Mouse (Mus musculus): ENCODE measurements at regions not wholly inside any gene's neighbourhood (a gene's known extent, or its start where the extent isn't known, plus 50 kb on each side); places are given as distances from the start of the nearest gene placed in this dataset.

DNA sequence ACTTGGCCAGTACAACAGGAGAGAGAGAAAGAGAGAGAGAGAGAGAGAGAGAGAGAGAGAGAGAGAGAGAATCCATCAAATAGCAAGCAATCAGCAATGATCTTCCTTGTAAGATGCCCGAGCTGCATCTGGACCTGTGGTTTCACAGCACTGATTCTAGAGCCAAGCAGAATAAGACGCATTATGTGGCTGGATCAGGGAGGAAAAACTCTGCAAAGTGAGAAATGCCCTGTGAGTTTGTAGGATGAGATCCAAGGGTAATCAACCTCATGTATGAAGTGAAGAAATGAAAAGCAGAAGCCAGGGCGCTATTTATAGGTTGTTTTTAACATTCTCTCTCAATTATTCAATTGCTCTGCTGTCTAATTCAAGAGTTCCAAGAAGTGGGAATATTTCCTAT lies 339.3 kb upstream of the Maf start:
- no peak overlapping the region for H3K4me3 ChIP-seq (ENCODE audit: low read depth, low read length)

DNA sequence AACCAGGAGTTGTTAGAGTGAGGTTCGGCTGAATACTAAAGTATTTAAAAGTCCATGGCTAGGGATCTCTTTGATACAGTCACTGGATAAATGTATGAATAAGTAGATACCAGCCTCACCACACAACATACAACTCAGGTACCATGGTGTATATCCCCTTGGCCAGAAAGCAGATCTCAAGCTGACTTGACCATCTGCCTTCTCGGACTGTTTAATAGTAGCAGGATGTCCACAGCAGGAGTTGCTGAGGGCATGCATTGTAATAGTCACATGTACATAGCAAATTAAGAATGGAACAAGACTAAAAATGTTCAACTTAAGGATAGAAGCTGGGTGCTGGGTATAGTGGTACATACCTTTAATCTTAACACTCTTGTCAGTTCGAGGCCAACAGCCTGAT lies 337.9 kb upstream of the Maf start:
- H3K4me2 ChIP-seq (ENCODE audit: low read depth, low read length): no peak overlapping the region
- no peaks in the 10 kb centered on the region for H3K9me3 ChIP-seq (replicated peaks; ENCODE audit: control insufficient read depth, low read length)
- H3K9ac ChIP-seq (replicated peaks; ENCODE audit: low read length): no peak overlapping the region
- no peaks in the 10 kb centered on the region for H3K27me3 ChIP-seq (ENCODE audit: control insufficient read depth, insufficient read depth, low read length)
- no peaks in the 10 kb centered on the region for H3K36me3 ChIP-seq (replicated peaks; ENCODE audit: control insufficient read depth, insufficient read depth, low read depth, low read length)
- no peak overlapping the region for H3K27ac ChIP-seq (replicated peaks; ENCODE audit: low read depth, low read length)
- no peaks in the 10 kb centered on the region for H3K4me1 ChIP-seq (ENCODE audit: control insufficient read depth, insufficient read depth, low read length)
- no peak overlapping the region for H3K4me3 ChIP-seq (ENCODE audit: low read depth, low read length)
- ATAC-seq (replicated peaks; ENCODE audit: insufficient number of reproducible peaks, low FRiP score, low TSS enrichment, low read depth) (no peak), DNase-seq (ENCODE audit: low spot score) (no peak)
- WGBS: 87% methylated on average over 3 of the region's 3 CpGs

More for the DNA sequence above, 339.3 kb upstream of the Maf start:
- Histone ChIP-seq H3K9ac (replicated peaks; ENCODE audit: low read length) (no peak overlapping the region), H3K27ac (replicated peaks; ENCODE audit: low read depth, low read length) (no peak overlapping the region), H3K36me3 (replicated peaks; ENCODE audit: control insufficient read depth, insufficient read depth, low read depth, low read length) (no peaks in the 10 kb centered on the region), H3K27me3 (ENCODE audit: control insufficient read depth, insufficient read depth, low read length) (no peaks in the 10 kb centered on the region), H3K4me2 (ENCODE audit: low read depth, low read length) (no peak overlapping the region), H3K9me3 (replicated peaks; ENCODE audit: control insufficient read depth, low read length) (no peaks in the 10 kb centered on the region), H3K4me1 (ENCODE audit: control insufficient read depth, insufficient read depth, low read length) (no peaks in the 10 kb centered on the region)
- DNase-seq (ENCODE audit: low spot score): no peak
- 78% methylated on average over 3 of the region's 3 CpGs for whole genome bisulfite sequencing
- no peak for ATAC-seq (replicated peaks; ENCODE audit: insufficient number of reproducible peaks, low FRiP score, low TSS enrichment, low read depth)

DNA sequence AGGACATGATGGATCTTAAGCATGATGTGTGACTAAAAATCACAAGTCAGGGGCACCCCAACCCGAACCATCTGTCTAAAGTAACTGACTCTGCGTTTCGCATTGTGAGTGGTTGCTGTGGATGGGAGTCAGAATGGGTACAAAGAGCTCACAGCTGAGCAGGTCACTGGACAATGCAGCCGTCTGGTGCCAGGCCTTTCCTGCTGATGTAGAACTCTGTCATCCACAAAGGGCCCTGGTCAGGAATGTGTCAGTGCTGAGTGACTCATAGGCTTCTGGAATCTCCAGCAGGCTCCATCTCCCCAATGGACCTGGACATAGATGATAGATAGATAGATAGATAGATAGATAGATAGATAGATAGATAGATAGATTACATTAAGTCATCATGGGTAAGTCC lies 335.8 kb upstream of the Maf start:
- Histone ChIP-seq H3K4me2 (ENCODE audit: low read depth, low read length) (no peak overlapping the region), H3K4me1 (ENCODE audit: control insufficient read depth, insufficient read depth, low read length) (no peaks in the 10 kb centered on the region), H3K36me3 (replicated peaks; ENCODE audit: control insufficient read depth, insufficient read depth, low read depth, low read length) (no peaks in the 10 kb centered on the region), H3K27ac (replicated peaks; ENCODE audit: low read depth, low read length) (no peak overlapping the region), H3K27me3 (ENCODE audit: control insufficient read depth, insufficient read depth, low read length) (no peaks in the 10 kb centered on the region), H3K9me3 (replicated peaks; ENCODE audit: control insufficient read depth, low read length) (no peaks in the 10 kb centered on the region), H3K9ac (replicated peaks; ENCODE audit: low read length) (no peak overlapping the region), H3K4me3 (ENCODE audit: low read depth, low read length) (no peak overlapping the region)
- ATAC-seq (replicated peaks; ENCODE audit: insufficient number of reproducible peaks, low FRiP score, low TSS enrichment, low read depth) (no peak), DNase-seq (ENCODE audit: low spot score) (no peak)
- WGBS: 91% methylated on average over 4 of the region's 4 CpGs

GRCm38 (mm10) chr8:116030966-116031365 lies 323.4 kb upstream of the Maf start:
- no peaks in the 10 kb centered on the region for H3K4me1 ChIP-seq (ENCODE audit: control insufficient read depth, insufficient read depth, low read length)
- no peak overlapping the region for H3K4me2 ChIP-seq (ENCODE audit: low read depth, low read length)
- DNase-seq (ENCODE audit: low spot score) (no peak), ATAC-seq (replicated peaks; ENCODE audit: insufficient number of reproducible peaks, low FRiP score, low TSS enrichment, low read depth) (no peak)
- no peak overlapping the region for H3K4me3 ChIP-seq (ENCODE audit: low read depth, low read length)
- no peaks in the 10 kb centered on the region for H3K9me3 ChIP-seq (replicated peaks; ENCODE audit: control insufficient read depth, low read length)
- no peaks in the 10 kb centered on the region for H3K36me3 ChIP-seq (replicated peaks; ENCODE audit: control insufficient read depth, insufficient read depth, low read depth, low read length)
- WGBS: 89% methylated on average over 10 of the region's 10 CpGs
- H3K9ac ChIP-seq (replicated peaks; ENCODE audit: low read length): no peak overlapping the region
- H3K27me3 ChIP-seq (ENCODE audit: control insufficient read depth, insufficient read depth, low read length): no peaks in the 10 kb centered on the region
- H3K27ac ChIP-seq (replicated peaks; ENCODE audit: low read depth, low read length): no peak overlapping the region

- 87% methylated on average over 2 of the region's 2 CpGs for WGBS
- Histone ChIP-seq H3K27ac (replicated peaks; ENCODE audit: low read depth, low read length) (no peak overlapping the region), H3K4me1 (ENCODE audit: control insufficient read depth, insufficient read depth, low read length) (no peaks in the 10 kb centered on the region), H3K27me3 (ENCODE audit: control insufficient read depth, insufficient read depth, low read length) (no peaks in the 10 kb centered on the region), H3K9me3 (replicated peaks; ENCODE audit: control insufficient read depth, low read length) (no peaks in the 10 kb centered on the region), H3K36me3 (replicated peaks; ENCODE audit: control insufficient read depth, insufficient read depth, low read depth, low read length) (no peaks in the 10 kb centered on the region), H3K9ac (replicated peaks; ENCODE audit: low read length) (no peak overlapping the region), H3K4me2 (ENCODE audit: low read depth, low read length) (no peak overlapping the region), H3K4me3 (ENCODE audit: low read depth, low read length) (no peak overlapping the region)
- ATAC-seq (replicated peaks; ENCODE audit: insufficient number of reproducible peaks, low FRiP score, low TSS enrichment, low read depth) (no peak), DNase-seq (ENCODE audit: low spot score) (no peak)
Measured at GRCm38 (mm10) chr8:116025321-116025720, 317.7 kb upstream of the Maf start.

- ATAC-seq (replicated peaks; ENCODE audit: insufficient number of reproducible peaks, low FRiP score, low TSS enrichment, low read depth) (no peak), DNase-seq (ENCODE audit: low spot score) (no peak)
- Histone ChIP-seq H3K27ac (replicated peaks; ENCODE audit: low read depth, low read length) (no peak overlapping the region), H3K9me3 (replicated peaks; ENCODE audit: control insufficient read depth, low read length) (no peaks in the 10 kb centered on the region), H3K4me1 (ENCODE audit: control insufficient read depth, insufficient read depth, low read length) (no peaks in the 10 kb centered on the region), H3K36me3 (replicated peaks; ENCODE audit: control insufficient read depth, insufficient read depth, low read depth, low read length) (no peaks in the 10 kb centered on the region), H3K27me3 (ENCODE audit: control insufficient read depth, insufficient read depth, low read length) (no peaks in the 10 kb centered on the region), H3K4me3 (ENCODE audit: low read depth, low read length) (no peak overlapping the region), H3K4me2 (ENCODE audit: low read depth, low read length) (no peak overlapping the region), H3K9ac (replicated peaks; ENCODE audit: low read length) (no peak overlapping the region)
- 83% methylated on average over 4 of the region's 4 CpGs for WGBS
Measured at GRCm38 (mm10) chr8:116024811-116025210, 317.2 kb upstream of the Maf start.

- H3K4me3 ChIP-seq (ENCODE audit: low read depth, low read length): no peak overlapping the region
- ATAC-seq (replicated peaks; ENCODE audit: insufficient number of reproducible peaks, low FRiP score, low TSS enrichment, low read depth) (no peak), DNase-seq (ENCODE audit: low spot score) (no peak)
- no peaks in the 10 kb centered on the region for H3K9me3 ChIP-seq (replicated peaks; ENCODE audit: control insufficient read depth, low read length)
- H3K27me3 ChIP-seq (ENCODE audit: control insufficient read depth, insufficient read depth, low read length): no peaks in the 10 kb centered on the region
- no peaks in the 10 kb centered on the region for H3K36me3 ChIP-seq (replicated peaks; ENCODE audit: control insufficient read depth, insufficient read depth, low read depth, low read length)
- no peak overlapping the region for H3K27ac ChIP-seq (replicated peaks; ENCODE audit: low read depth, low read length)
- no peaks in the 10 kb centered on the region for H3K4me1 ChIP-seq (ENCODE audit: control insufficient read depth, insufficient read depth, low read length)
- H3K9ac ChIP-seq (replicated peaks; ENCODE audit: low read length): no peak overlapping the region
- H3K4me2 ChIP-seq (ENCODE audit: low read depth, low read length): no peak overlapping the region
Measured at GRCm38 (mm10) chr8:116021691-116022090, 314.1 kb upstream of the Maf start.

DNA sequence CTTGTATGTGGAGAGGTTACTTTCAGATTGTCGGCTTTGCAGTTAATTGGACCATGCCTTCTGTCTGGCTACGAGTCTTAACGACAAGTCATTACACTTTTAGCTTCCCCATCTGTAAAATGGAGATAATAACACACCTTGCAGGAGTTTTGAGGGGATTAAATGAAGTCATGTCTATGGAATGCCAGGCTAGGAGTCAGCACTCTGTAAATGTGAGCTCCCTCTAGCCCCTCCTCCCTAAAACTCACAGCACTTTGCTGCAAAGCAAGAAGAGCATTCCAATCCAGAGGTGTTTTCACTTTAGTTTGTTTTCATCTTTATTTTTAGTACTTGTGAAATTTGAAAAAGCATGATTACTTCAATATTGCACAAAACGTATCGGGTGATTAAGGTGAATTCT lies 287.7 kb upstream of the Maf start:
- 71% methylated on average over 5 of the region's 5 CpGs for WGBS
- no peak overlapping the region for H3K9ac ChIP-seq (replicated peaks; ENCODE audit: low read length)
- H3K4me3 ChIP-seq (ENCODE audit: low read depth, low read length): no peak overlapping the region
- no peaks in the 10 kb centered on the region for H3K4me1 ChIP-seq (ENCODE audit: control insufficient read depth, insufficient read depth, low read length)
- ATAC-seq (replicated peaks; ENCODE audit: insufficient number of reproducible peaks, low FRiP score, low TSS enrichment, low read depth) (no peak), DNase-seq (ENCODE audit: low spot score) (peak; percentile 21)
- H3K4me2 ChIP-seq (ENCODE audit: low read depth, low read length): no peak overlapping the region
- no peaks in the 10 kb centered on the region for H3K36me3 ChIP-seq (replicated peaks; ENCODE audit: control insufficient read depth, insufficient read depth, low read depth, low read length)
- no peak overlapping the region for H3K27ac ChIP-seq (replicated peaks; ENCODE audit: low read depth, low read length)
- no peaks in the 10 kb centered on the region for H3K27me3 ChIP-seq (ENCODE audit: control insufficient read depth, insufficient read depth, low read length)
- no peaks in the 10 kb centered on the region for H3K9me3 ChIP-seq (replicated peaks; ENCODE audit: control insufficient read depth, low read length)

GRCm38 (mm10) chr8:115991989-115992388 lies 284.4 kb upstream of the Maf start:
- Histone ChIP-seq H3K9me3 (replicated peaks; ENCODE audit: control insufficient read depth, low read length) (no peaks in the 10 kb centered on the region), H3K4me3 (ENCODE audit: low read depth, low read length) (no peak overlapping the region), H3K27me3 (ENCODE audit: control insufficient read depth, insufficient read depth, low read length) (no peaks in the 10 kb centered on the region), H3K36me3 (replicated peaks; ENCODE audit: control insufficient read depth, insufficient read depth, low read depth, low read length) (no peaks in the 10 kb centered on the region), H3K9ac (replicated peaks; ENCODE audit: low read length) (no peak overlapping the region), H3K4me1 (ENCODE audit: control insufficient read depth, insufficient read depth, low read length) (no peaks in the 10 kb centered on the region), H3K27ac (replicated peaks; ENCODE audit: low read depth, low read length) (no peak overlapping the region), H3K4me2 (ENCODE audit: low read depth, low read length) (no peak overlapping the region)
- DNase-seq (ENCODE audit: low spot score): no peak
- no peak for ATAC-seq (replicated peaks; ENCODE audit: insufficient number of reproducible peaks, low FRiP score, low TSS enrichment, low read depth)
- 80% methylated on average over 6 of the region's 6 CpGs for WGBS

All from embryonic facial prominence, embryonic 11.5 days (tissue).